Mouse (Mus musculus): Measurements from ENCODE around the gene Fndc3b.

GRCm38 (mm10) chr3:27573458-27573857, 137.6 kb downstream of the Fndc3b start:
- no peak for TF ChIP-seq CTCF (conservative IDR thresholded peaks at IDR 0.05; ENCODE audit: low read length)
- no peak for TF ChIP-seq POU5F1 (IDR thresholded peaks at IDR 0.05; ENCODE audit: borderline replicate concordance, low read length)
- no peak for TF ChIP-seq NANOG (IDR thresholded peaks at IDR 0.05; ENCODE audit: borderline replicate concordance, low read length)

Measured in E14TG2a.4 (cell line).